Mouse (Mus musculus): ENCODE measurements at regions not wholly inside any gene's neighbourhood (a gene's known extent, or its start where the extent isn't known, plus 50 kb on each side); places are given as distances from the start of the nearest gene placed in this dataset.

GRCm38 (mm10) chr13:11490766-11491165, 616.0 kb downstream of the Ryr2 start:
- DNase-seq = no peak

- no peak for DNase-seq
Observed at GRCm38 (mm10) chr13:11483142-11483541, 623.6 kb downstream of the Ryr2 start.

- no peak for DNase-seq
Observed at GRCm38 (mm10) chr13:11482701-11483100, 624.0 kb downstream of the Ryr2 start.

- no peak for DNase-seq
Observed at GRCm38 (mm10) chr13:11460251-11460650, 646.5 kb downstream of the Ryr2 start.

- DNase-seq = no peak
Observed at GRCm38 (mm10) chr13:11455113-11455512, 651.6 kb downstream of the Ryr2 start.

- no peak for DNase-seq
Observed at GRCm38 (mm10) chr13:11452448-11452847, 654.3 kb downstream of the Ryr2 start.

GRCm38 (mm10) chr13:11432465-11433339, 674.0 kb downstream of the Ryr2 start:
- DNase-seq = peak; percentile 37

GRCm38 (mm10) chr13:11426820-11427219, 679.9 kb downstream of the Ryr2 start:
- no peak for DNase-seq

- DNase-seq = no peak
Observed at GRCm38 (mm10) chr13:11392027-11392426, 714.7 kb downstream of the Ryr2 start.

GRCm38 (mm10) chr13:11375452-11375851, 731.3 kb downstream of the Ryr2 start:
- DNase-seq = no peak

GRCm38 (mm10) chr13:11369456-11369855, 737.3 kb downstream of the Ryr2 start:
- no peak for DNase-seq

- no peak for DNase-seq
Observed at GRCm38 (mm10) chr13:11362872-11363271, 743.9 kb downstream of the Ryr2 start.

- DNase-seq = no peak
Observed at GRCm38 (mm10) chr13:11348502-11348849, 758.3 kb downstream of the Ryr2 start.

GRCm38 (mm10) chr13:11347787-11348501, 758.8 kb downstream of the Ryr2 start:
- peak; percentile 9 for DNase-seq

- DNase-seq = no peak
Observed at GRCm38 (mm10) chr13:11344500-11344899, 762.2 kb downstream of the Ryr2 start.

GRCm38 (mm10) chr13:11338297-11338616, 768.5 kb downstream of the Ryr2 start:
- DNase-seq = no peak

GRCm38 (mm10) chr13:11337610-11338296, 769.0 kb downstream of the Ryr2 start:
- DNase-seq = no peak

GRCm38 (mm10) chr13:11336958-11337357, 769.8 kb downstream of the Ryr2 start:
- no peak for DNase-seq

GRCm38 (mm10) chr13:11331991-11332390, 774.8 kb downstream of the Ryr2 start:
- DNase-seq = no peak

- DNase-seq = no peak
Observed at GRCm38 (mm10) chr13:11308716-11309115, 798.0 kb downstream of the Ryr2 start.

GRCm38 (mm10) chr13:11295493-11295892, 811.3 kb downstream of the Ryr2 start:
- DNase-seq = no peak

- DNase-seq = no peak
Observed at GRCm38 (mm10) chr13:11294689-11295088, 812.1 kb downstream of the Ryr2 start.

- no peak for DNase-seq
Observed at GRCm38 (mm10) chr13:11293750-11294149, 813.0 kb downstream of the Ryr2 start.

All from gastrocnemius, postnatal 10 days (tissue).